Mouse (Mus musculus) gastrocnemius, postnatal 36 days (tissue): ENCODE data around the gene Bbs9. TPM values are rescaled to one million over a fixed set of nuclear protein-coding genes. Genes with fewer than 3 reads are reported as not detected.
A peak's percentile ranks its signal among the peaks of the same experiment; 100 is the strongest.

ENCODE experiments used
- DNase-seq, 2 experiments: peaks; one replicate each; pipeline ENCODE4 v3.0.0; 2022
- intact Hi-C: fragments of 180-260 bp; cut with DNase I; formaldehyde crosslinking; loops from one replicate; pipeline ENCODE4 v1.15.1; 2025
- total RNA-seq, 2 experiments: library from RNA; stranded (reverse); gene quantifications; 2 replicates each; pipeline ENCODE4 v1.2.3; 2021

The Bbs9 gene
- total RNA-seq, 2 experiments from 2014 or later = 6.8 to 8.7 TPM

DNA sequence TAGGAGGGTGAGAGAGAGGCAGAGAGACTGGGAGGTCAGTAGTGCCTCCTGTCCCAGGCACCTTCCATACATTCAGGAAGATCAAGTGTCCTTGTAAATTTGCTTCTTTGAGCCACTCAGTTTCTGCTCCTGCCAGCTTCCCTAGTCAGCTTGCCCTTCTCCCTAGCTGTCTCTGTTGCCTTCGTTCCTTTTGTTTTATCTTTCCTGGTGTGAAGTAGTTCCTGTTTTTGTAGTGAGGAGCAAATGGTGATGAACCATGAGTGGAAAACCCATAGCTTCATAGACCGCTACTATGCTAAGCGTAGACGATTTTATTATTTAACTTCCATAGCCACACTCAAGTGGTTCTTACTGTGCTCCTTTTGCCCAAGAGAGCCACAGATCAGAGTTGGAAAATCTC is 242.1 kb downstream of the Bbs9 start:
- no peak for DNase-seq
- intact Hi-C loops = loop anchor here (10.0 kb wide), 3 partner anchors 107 to 297 kb away; no protein-coding TSS in a partner anchor

DNA sequence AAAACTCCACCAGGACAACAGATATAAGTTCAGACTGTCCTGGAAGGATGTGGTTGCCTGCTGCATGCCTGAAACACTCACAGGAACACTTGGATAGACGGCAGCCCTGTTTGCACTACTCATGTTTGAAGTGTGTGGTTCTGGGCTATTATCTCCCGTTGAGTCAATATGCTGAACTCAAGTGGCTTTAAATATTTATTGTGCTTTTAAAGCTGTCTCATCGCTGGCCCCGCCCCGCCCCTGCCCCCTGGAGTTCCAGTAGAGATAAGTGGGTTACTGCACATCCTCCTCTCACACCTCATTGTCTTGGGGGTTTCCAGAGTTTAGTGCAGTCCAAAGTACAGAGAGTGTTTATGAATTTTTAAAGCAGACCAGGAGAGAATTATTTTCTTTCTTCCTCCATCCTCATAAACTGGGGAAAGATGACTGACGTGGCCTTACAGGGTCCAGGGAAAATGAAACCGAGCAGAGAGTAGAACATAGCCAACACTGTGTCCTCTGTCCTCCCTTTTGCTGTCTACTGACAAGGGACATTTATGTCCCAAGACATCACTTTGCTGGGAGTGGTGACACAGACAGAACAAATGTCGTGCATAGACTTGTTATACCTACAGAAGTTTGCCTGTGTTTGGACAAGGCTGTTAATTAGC is 242.8 kb downstream of the Bbs9 start:
- intact Hi-C loops = loop anchor here (10.0 kb wide), 3 partner anchors 107 to 297 kb away; no protein-coding TSS in a partner anchor
- no peak for DNase-seq

DNA sequence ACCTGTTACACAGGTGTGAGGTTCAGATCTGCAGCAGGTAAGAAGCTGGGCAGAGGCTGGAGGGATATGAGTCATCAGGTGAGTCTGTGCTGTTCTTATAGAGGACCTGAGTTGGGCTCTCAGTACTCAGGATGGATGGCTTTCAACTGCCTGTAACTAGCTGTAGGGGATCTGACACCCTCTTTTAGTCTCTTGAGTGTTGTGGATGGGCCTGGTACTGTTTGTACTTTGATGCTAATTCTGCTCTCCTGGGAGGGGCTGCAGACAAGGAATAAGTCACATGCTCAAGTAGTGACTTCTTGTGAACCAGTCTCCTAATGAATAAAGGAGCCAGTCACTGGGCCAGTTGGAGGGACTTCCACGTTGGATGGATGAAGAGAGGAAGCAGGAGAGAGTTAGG is 257.1 kb downstream of the Bbs9 start:
- intact Hi-C loops = no loop called here
- DNase-seq = no peak

DNA sequence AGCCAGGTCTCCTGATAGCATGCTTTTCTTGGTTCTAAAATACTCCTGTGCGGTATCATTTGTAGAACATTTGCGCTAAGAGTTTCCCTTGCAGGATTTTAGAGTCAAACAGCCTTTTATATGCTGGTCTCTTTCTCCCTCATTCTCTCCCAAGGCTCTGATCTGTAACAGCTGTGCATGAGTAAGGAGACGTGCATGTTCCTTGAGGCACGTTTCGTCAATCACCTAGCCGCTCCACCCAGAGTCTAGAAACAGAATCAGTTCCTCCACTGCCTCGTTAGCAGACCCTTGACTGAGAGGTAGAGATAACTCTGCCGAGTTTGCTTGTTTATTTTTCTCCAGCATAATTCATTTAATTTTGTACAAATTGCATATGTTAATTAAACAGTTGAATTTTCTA is 259.4 kb downstream of the Bbs9 start:
- no peak for DNase-seq
- intact Hi-C loops = no loop called here

DNA sequence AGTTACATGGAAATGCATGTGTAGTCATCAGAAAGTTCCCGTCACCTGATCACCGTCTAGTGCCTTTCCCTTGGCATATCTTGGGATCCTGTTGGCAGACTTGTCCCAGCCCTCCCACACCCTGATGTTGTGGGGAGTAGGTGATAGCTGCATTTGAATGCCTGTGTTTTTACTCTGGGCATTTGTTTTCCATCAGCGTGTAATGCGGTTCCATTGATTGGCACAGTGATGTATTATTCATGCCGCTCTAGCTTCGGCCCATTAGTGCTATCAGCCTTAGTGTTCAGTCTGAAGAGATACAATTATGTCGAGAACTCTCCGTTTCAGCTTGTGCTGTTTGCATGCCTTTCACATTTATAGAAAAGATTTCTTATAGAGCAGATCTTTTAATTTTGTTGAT is 259.9 kb downstream of the Bbs9 start:
- intact Hi-C loops = no loop called here
- DNase-seq = no peak

DNA sequence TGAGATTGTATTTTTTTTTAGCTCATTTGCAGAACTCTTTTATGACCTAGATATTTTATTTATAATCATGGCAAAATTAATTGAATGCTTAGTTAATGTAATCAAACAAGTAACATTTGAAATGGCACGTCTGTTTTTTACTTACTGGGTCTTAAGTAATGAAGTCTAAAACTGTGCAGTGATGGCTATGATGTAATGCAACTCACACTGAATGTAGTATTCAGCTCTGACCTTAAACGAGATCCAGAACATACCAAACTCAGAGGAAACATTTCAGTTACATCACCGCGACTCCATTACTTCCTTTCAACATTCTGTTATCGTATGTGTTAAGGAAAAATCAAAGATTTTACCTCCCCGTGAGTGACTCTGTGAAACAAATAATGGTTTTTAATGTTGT is 262.4 kb downstream of the Bbs9 start:
- no peak for DNase-seq
- intact Hi-C loops = no loop called here

DNA sequence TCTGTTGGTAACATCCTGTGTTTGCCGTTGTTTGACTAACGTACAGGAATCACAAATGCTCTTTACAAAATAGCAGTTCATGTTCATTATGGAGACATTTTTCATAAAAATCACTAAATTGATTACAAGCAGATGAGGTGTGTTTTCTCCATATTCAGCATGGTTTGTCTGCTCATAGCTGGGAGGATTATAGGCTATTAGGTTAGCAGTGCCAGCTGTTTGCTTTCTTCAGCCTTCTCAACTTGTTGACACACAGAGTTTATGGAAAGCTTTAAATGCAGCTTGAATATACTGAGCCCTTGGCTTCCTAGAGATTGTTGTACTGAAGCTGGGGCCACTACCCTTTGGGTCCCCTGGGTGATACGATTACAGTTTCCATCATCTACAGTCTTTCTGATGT is 263.3 kb downstream of the Bbs9 start:
- intact Hi-C loops = no loop called here

DNA sequence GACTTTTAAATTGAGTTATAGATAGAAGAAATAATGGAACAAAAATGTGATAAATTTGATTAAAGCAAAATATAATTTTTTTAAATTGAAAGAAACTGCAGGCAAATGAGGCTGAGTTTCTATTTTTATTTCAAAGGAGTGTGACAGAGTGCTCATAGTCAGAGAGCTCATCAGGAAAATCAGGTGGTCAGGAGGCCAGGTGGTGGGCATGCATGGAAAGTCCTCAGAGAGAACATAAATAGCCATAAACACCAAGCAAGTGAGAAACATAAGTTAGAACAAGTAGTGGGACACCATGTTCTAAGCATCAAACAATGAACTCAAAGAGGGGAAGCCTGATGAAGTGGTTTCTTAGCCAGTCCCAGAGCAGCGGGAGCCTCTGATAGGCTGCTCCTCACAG is 266.5 kb downstream of the Bbs9 start:
- DNase-seq = no peak
- intact Hi-C loops = no loop called here

More for the DNA sequence above, 263.3 kb downstream of the Bbs9 start:
- no peak for DNase-seq

DNA sequence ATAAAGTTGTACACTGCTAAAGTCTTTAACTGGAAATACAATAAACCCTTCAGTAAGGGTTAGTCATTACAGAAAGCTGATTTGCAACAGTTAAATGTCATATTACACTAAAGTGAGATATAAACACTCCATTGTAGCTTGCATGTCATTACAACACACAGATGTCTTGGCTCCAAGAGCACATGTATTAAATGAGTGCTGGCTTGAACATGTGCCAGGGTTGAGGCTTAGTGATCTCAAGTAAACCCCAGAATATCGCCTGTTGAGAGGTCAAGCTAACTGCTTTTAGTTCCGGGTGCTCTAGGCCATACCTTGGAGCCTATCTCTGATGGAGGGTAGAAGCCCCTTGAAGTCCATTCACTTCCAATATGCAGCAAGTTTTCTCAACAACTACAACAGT is 273.1 kb downstream of the Bbs9 start:
- DNase-seq = no peak
- intact Hi-C loops = no loop called here

DNA sequence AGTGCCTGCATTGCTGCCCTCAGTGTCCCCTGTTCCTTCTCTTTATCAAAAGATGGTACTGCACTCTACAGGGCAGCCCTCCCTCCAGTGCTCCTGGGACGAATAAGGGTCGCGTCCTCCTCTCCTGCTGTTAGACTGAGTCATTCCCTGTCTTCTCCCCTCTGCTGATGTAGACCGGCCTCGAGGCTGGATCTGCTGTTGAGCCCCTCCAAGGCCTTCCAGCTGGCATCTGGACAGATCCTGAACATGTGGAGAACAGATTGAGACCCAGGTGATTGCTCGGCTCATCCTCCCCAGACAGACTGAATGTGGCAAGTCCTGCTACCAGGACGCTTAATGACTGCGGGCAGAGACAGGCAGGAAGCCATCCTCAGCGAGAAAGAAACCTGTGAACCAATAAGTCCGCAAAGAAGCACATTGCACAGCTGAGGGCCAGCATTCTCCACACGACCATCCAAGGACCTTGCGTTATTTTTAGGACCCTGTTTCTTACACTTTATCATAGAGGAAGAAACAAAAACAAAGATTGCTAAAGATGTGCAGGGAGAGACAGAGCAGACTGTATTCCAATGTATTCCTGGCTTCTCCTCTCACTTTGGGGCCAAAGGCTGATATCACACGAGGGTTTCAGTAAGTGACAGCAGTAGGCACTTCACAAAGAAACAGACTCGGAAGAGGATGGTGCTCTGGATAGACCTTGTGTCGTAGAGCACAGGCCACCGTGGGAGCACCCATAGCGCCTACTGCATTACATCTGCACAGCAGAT is 275.4 kb downstream of the Bbs9 start:
- DNase-seq = peak in 1 of 2 experiments; percentile 24
- intact Hi-C loops = no loop called here

DNA sequence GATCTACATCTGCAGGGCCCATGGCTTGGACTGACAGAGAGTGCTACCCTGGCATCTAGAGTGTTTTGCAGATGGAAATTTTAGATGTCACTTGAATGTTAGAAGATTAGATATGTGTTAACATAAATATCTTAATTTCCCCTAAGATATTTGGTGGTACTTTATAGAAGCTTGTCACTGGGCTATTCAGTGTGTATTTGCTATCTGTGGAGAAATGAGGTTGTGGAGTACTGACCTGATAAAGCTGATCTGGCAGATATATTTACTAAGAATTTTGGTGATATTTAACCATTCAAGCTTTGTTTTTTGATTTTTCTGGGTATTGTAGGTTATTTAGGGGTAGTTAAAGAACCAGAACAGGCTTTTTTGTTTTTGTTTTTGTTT is 276.0 kb downstream of the Bbs9 start:
- DNase-seq = no peak
- intact Hi-C loops = no loop called here

DNA sequence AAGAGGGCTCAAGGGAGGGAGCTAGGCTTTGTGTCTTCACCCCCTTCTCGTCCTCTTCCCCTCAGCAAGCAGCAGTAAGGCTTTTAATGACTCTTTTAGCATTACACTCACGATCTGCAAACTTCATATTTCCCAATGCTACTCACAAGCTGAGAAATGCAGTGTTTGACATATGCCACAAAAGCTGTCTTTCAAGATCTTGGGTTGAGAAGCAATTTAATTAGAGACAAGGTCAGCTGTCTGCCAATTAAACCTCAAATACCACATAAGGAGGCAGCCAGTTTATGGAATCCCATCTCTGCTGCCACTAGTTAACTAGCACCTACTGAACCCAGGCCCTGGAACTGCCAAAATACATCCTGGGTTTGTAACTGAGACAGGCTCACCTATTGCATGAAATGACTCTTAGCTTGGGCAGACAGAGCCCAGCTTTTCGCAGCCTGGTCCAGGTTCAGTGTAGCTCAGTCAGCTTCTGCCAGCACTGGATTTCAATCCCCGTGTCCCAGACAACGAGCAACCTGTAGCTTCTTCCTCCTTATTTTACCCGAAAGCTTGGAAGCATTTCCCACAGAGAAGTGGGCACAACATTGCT is 278.7 kb downstream of the Bbs9 start:
- no peak for DNase-seq
- intact Hi-C loops = no loop called here

DNA sequence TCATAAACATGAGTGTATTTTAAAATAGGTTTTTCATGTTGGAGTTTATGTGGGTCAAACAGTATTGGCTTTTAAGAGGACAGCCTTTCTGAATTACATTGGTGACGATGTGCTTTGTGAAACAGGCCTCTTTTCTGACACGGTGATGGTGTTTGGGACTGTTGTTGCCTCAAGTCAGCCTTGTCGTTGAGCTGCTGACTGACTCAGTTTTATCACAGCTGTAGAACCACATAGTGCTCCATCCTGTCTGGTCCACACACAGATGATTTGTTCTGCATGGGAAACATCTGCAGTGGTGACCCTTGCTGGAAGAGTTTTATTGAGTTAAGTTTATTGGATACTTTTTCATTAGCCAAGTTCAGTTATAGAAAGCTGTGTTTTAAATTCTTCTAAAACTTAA is 283.0 kb downstream of the Bbs9 start:
- DNase-seq = no peak
- intact Hi-C loops = no loop called here

DNA sequence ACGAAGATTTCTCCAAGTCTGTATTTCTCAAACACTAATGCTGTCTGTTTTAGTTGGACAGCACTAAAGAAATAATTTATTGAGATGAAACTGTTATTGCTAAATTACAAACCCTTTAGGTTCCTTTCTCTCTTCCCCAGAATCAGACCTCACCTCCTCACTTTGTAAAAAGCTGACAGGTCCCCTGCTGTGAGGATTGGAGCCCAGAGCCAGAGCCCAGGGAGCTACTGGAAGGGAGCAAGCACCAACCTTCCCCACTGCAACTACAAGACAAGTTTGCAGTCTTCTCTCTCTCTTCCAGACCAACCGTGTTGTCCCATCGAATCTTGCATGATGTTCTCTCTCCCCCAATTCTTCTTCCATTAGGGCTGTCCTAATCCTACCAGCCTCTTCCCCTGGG is 283.7 kb downstream of the Bbs9 start:
- intact Hi-C loops = no loop called here
- DNase-seq = no peak

DNA sequence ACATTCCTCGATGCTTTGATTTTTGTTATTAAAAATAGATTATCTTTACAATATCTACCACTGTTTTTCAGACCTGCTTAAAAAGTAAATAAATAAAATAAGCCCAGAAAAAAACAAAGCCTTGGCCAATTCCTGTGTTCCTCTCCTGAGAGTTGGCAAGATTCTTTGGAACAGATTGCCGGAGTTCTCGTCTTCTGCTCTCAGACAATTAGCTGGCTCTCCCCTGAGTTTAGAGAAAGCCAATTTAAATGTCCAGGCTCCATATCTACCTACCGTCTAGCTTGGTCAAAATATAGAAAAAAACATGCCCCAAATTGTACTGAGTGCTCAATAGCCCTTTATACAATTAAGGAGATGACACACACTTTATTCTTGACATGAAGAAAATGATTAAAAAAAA is 284.9 kb downstream of the Bbs9 start:
- intact Hi-C loops = no loop called here
- no peak for DNase-seq

DNA sequence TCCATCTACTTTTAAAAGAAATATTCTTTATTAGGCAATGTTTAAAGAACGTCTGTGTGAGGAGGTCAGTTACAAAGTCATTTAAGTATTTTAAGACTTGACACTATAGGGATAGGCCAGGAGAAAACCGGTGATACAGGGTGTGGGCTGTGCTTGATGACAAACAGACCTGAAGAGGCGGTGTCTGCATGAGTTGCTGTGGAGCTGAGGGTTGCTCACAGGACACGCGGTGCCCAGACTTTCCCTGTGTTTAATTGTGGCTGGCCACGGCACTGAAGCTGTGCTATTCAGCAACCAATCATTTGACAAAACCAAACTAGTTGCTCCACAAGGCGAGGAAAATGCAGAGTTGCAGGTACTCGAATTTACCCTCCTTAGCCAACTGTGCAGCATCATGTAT is 286.0 kb downstream of the Bbs9 start:
- intact Hi-C loops = no loop called here
- no peak for DNase-seq

DNA sequence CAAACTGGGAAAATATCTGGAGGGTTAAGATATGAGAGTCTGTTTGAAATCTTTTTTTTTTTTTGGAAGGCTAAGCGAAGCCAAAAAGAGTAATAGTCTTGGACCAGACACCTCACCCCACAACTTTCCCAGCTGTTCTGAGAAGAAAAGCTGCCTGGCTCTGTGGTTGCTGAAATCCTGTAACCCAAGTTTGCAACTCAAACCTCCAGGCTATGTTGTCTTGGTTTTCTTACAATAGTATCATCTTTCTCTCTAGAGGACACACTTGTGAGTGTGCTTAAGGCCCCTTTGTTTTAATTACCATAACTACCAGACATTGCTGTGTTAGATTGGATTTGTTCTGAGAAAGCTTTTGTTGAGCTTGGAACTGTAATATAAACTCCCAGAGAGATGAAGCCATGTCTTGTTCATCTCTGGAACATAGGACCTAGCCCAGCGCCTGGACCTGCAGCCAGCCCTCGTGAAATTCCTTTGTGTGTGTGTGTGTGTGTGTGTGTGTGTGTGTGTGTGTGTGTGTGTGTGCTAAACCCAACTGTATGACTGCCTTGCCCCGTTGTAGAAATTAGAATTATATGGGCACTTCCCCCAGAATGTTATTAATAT is 290.2 kb downstream of the Bbs9 start:
- intact Hi-C loops = no loop called here

DNA sequence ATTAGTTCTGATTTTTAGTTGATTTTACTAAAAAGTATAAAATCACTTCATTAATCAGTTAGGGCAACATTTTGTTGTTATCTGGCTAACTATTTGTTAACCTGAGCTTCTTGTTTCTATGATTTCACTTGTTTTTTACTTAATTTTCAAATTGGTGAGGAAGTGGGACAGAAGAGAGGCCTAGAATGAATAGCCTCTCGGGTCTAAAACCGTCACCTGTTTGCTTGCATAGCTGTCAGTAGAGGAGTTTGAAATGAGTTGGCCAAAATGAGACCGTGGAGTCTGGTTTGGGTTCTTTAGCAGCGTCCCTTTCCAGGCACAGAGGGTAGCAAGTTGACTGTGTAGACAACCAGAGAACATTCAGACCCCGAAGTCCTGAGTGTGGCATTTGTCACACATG is 291.6 kb downstream of the Bbs9 start:
- intact Hi-C loops = no loop called here
- DNase-seq = no peak

More for the DNA sequence above, 290.2 kb downstream of the Bbs9 start:
- no peak for DNase-seq

DNA sequence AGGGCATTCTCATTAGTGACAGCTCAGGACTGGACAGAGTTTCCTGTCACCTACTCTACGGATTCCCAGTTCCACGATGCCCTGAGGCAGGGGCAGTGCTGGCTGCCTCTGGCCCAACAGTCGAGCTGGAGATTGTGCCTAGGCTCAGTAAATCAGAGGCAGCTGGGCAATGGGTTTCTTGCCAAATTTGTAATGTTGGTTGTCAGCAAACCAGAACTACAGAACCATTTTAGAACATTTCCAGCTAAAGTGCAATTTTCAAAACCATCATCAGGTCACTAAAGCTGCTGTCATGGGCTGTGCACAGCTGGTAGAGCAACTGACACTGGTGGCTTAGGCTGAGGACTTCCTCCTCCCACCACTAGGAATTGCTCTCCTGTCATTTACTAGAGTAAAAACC is 292.3 kb downstream of the Bbs9 start:
- intact Hi-C loops = no loop called here
- DNase-seq = no peak

DNA sequence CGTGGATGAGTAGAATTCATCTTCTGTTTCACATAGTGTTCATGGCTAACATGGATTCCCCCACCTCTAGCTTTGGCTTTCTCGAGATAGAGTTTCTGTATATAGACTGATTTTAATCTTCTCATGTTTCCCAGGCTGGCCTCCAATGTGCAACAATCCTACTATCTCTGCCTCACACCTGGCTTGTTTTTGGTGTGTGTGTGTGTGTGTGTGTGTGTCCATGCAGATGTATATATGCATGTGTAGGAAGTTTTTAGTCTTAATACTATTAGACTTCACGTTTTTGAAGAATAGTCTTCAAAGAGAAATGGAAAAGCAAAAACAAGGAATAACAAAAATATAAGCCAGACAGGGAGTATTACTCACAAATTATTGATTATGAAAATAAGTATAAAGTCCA is 296.3 kb downstream of the Bbs9 start:
- no peak for DNase-seq
- intact Hi-C loops = no loop called here

DNA sequence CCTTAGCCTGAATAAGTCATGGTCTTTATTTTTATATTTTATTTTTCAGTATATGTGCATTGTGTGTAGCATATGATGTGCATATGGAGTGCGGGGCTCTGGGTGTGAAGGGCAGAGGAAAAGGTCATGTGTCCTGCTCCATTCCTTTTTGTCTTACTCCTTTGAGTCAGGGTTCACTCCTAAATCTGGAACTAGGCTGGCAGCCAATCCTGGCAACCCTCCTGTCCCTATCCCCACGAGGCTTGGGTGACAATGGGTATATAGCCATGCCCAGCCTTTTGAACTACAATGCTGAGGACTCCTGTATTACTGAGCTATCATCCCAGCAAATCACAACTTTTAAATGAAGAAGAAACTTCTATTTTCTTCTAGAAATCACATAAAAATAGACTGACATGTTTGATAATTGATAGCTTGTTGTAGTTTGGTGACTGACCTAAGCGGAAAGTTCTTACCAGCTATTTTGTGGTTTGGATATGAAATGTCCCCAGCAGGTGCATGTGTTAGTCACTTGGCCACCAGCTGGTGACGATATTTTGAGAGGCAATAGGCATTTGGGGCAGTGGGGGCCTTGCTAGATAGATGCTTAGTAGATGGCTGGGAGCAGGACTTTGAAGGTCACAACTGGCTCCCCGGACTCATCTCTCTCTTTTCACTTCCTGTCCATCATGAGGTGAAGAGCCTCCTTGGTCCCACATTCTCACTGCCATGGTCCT is 300.9 kb downstream of the Bbs9 start:
- intact Hi-C loops = no loop called here
- no peak for DNase-seq
